Comparison of ENCODE assay signal across 7 mouse cellular contexts in genomic region chr2:129258475-129259211, GRCm38 (mm10). TPM values are rescaled to one million over a fixed set of nuclear protein-coding genes. Genes with fewer than 3 reads are reported as not detected.
A peak's percentile ranks its signal among the peaks of the same experiment; 100 is the strongest.
DNase-seq lines count a peak whose midpoint lies in the region; ATAC-seq lines count a peak whose summit lies in the region.

No protein-coding gene starts in this region.

- H3K27ac ChIP-seq in forebrain, embryonic 12.5 days, result no peak overlapping the region
- no peak overlapping the region for H3K27ac ChIP-seq in hindbrain, embryonic 14.5 days

- H3K4me2 ChIP-seq in forebrain, embryonic 12.5 days, result no peak overlapping the region
- H3K4me2 ChIP-seq in hindbrain, embryonic 14.5 days (replicated peaks), result peak overlapping the region; percentile 25

- H3K27me3 ChIP-seq in forebrain, embryonic 12.5 days, result 0 out of 2 replicates have a peak, but pooled peaks cover 4% of the 10 kb centered on the region
- no peaks in the 10 kb centered on the region for H3K27me3 ChIP-seq in hindbrain, embryonic 14.5 days (ENCODE audit: control insufficient read depth, insufficient read depth, low read length)

- DNase-seq in MN1 (ENCODE audit: low spot score), result peak; percentile 81
- DNase-seq in c-Kit-positive CD71-negative TER-119-negative erythroid progenitor cells, embryonic 14.5 days (ENCODE audit: low read depth), result peak; percentile 77
- DNase-seq in hindbrain, embryonic 14.5 days (ENCODE audit: low spot score), result peak; percentile 93
- peak; percentile 35 to 51 for DNase-seq in layer of hippocampus, postnatal 36 days
- peak; percentile 81 for DNase-seq in lung, postnatal 14 days
- DNase-seq in right cerebral cortex, adult 18-20 months, result peak; percentile 75

- no peaks in the 10 kb centered on the region for H3K9me3 ChIP-seq in forebrain, embryonic 12.5 days
- no peaks in the 10 kb centered on the region for H3K9me3 ChIP-seq in hindbrain, embryonic 14.5 days (ENCODE audit: control insufficient read depth, low read length)

- H3K36me3 ChIP-seq in forebrain, embryonic 12.5 days (replicated peaks), result no peaks in the 10 kb centered on the region
- H3K36me3 ChIP-seq in hindbrain, embryonic 14.5 days (replicated peaks; ENCODE audit: control insufficient read depth, insufficient read depth), result no peaks in the 10 kb centered on the region

- no peak overlapping the region for H3K4me3 ChIP-seq in forebrain, embryonic 12.5 days (replicated peaks)
- no peak overlapping the region for H3K4me3 ChIP-seq in hindbrain, embryonic 14.5 days (replicated peaks; ENCODE audit: low read length)

- 45% methylated on average over 7 of the region's 7 CpGs for WGBS in forebrain, embryonic 12.5 days
- 29% methylated on average over 7 of the region's 7 CpGs for WGBS in hindbrain, embryonic 14.5 days

- no peak overlapping the region for H3K9ac ChIP-seq in forebrain, embryonic 12.5 days
- no peak overlapping the region for H3K9ac ChIP-seq in hindbrain, embryonic 14.5 days

- H3K4me1 ChIP-seq in forebrain, embryonic 12.5 days, result peaks cover 4% of the 10 kb centered on the region
- H3K4me1 ChIP-seq in hindbrain, embryonic 14.5 days (replicated peaks; ENCODE audit: control insufficient read depth, insufficient read depth, low read length), result no peaks in the 10 kb centered on the region

- ATAC-seq in forebrain, embryonic 12.5 days (ENCODE audit: low FRiP score), result peak; percentile 68; the same call in 1 of the 2 replicates
- peak; percentile 84 for ATAC-seq in hindbrain, embryonic 14.5 days (ENCODE audit: low FRiP score)

RNA-seq across cellular contexts. Expression of gene Ckap2l, which starts 38.4 kb away (rescaled TPM):
- polyA plus RNA-seq in forebrain, embryonic 12.5 days (2016; fragmentation: Nextera tagmentation; extraction: Ambion mirVana), result 60.1 and 67.2 TPM in 2 replicates
- polyA plus RNA-seq in hindbrain, embryonic 14.5 days (2014; fragmentation: Nextera tagmentation; extraction: Ambion mirVana), result 9.8 and 13.6 TPM in 2 replicates
- under 1 TPM; 0.43 to 0.52 TPM for total RNA-seq in layer of hippocampus, postnatal 36 days (2021)

RNA-seq across cellular contexts. Expression of gene Il1a, which starts 51.1 kb away (rescaled TPM):
- 0.18 and 0.21 TPM in 2 replicates for polyA plus RNA-seq in forebrain, embryonic 12.5 days (2016; fragmentation: Nextera tagmentation; extraction: Ambion mirVana)
- polyA plus RNA-seq in hindbrain, embryonic 14.5 days (2014; fragmentation: Nextera tagmentation; extraction: Ambion mirVana), result 0.14 and 0.31 TPM in 2 replicates
- total RNA-seq in layer of hippocampus, postnatal 36 days (2021), result under 1 TPM; 0.40 to 0.63 TPM

Comparison
In these comparisons a context has a peak if more than half of its experiments do, and no peak if none do; other contexts are left out.
1. DNase-seq: peak in every context shown above with its lines; median percentile 93 in hindbrain, embryonic 14.5 days; 81 in MN1; 81 in lung, postnatal 14 days; 77 in c-Kit-positive CD71-negative TER-119-negative erythroid progenitor cells, embryonic 14.5 days; 75 in right cerebral cortex, adult 18-20 months; 43 in layer of hippocampus, postnatal 36 days.